Mouse (Mus musculus) CH12.LX (cell line): ENCODE measurements at regions not wholly inside any gene's neighbourhood (a gene's known extent, or its start where the extent isn't known, plus 50 kb on each side); places are given as distances from the start of the nearest gene placed in this dataset.

ENCODE experiments used
- DNase-seq: peaks from one replicate; pipeline ENCODE4 v3.0.0-alpha.2; 2013; ENCODE audit errors: extremely low read depth
- H3K27ac ChIP-seq: 2 replicates; pipeline ENCODE4 v1.5.1; 2012; ENCODE audit warnings: low read depth, mild to moderate bottlenecking, control low read depth, moderate library complexity; ENCODE audit not compliant: insufficient read depth
- H3K27me3 ChIP-seq: replicated peaks from 2 replicates; pipeline ENCODE3; 2012; ENCODE audit warnings: inconsistent platforms
- H3K36me3 ChIP-seq, 2 experiments: replicated peaks in 1 of 2; 2 replicates each; pipeline versions ENCODE3 to v1.6.1; 2012; ENCODE audit warnings: inconsistent platforms in 1 of 2, low read length in 1 of 2, mild to moderate bottlenecking in 1 of 2, mixed read lengths in 1 of 2, moderate library complexity in 1 of 2; ENCODE audit not compliant: control insufficient read depth in 1 of 2, insufficient read depth in 1 of 2
- H3K4me1 ChIP-seq, 2 experiments: 2 replicates each; pipeline ENCODE4 v1.6.1; 2012; ENCODE audit warnings: inconsistent platforms in 1 of 2, moderate library complexity in 1 of 2; ENCODE audit not compliant: insufficient read depth in 2 of 2, control insufficient read depth in 1 of 2
- H3K4me2 ChIP-seq: 2 replicates; pipeline ENCODE4 v1.6.1; 2012; ENCODE audit warnings: low read depth, mild to moderate bottlenecking, control low read depth; ENCODE audit not compliant: poor library complexity, insufficient read depth, severe bottlenecking
- H3K4me3 ChIP-seq, 3 experiments: fragments of 150-350 bp in 1 of 3; sonication (generic) in 1 of 3; replicated peaks in 1 of 3; 2 replicates each; pipeline versions ENCODE3 to v1.5.1; 2011 to 2012; ENCODE audit warnings: low read depth in 2 of 3, low read length in 2 of 3, mild to moderate bottlenecking in 2 of 3, moderate library complexity in 2 of 3, control low read depth in 1 of 3, improper control_type of control experiment in 1 of 3, inconsistent platforms in 1 of 3, mixed read lengths in 1 of 3; ENCODE audit not compliant: poor library complexity in 1 of 3
- H3K79me2 ChIP-seq: replicated peaks from 2 replicates; pipeline ENCODE4 v1.6.1; 2012; ENCODE audit warnings: mild to moderate bottlenecking, moderate library complexity; ENCODE audit not compliant: control insufficient read depth, poor library complexity, insufficient read depth, severe bottlenecking; ENCODE audit errors: extremely low read depth
- H3K9ac ChIP-seq: 2 replicates; pipeline ENCODE4 v1.6.1; 2012; ENCODE audit warnings: low read depth, mild to moderate bottlenecking, control low read depth, moderate library complexity; ENCODE audit not compliant: insufficient read depth
- H3K9me3 ChIP-seq: replicated peaks from 2 replicates; pipeline ENCODE3; 2012; ENCODE audit warnings: low read length, inconsistent platforms, mixed read lengths
- CHD1 ChIP-seq: IDR thresholded peaks from 2 replicates; pipeline ENCODE4 v1.6.1; 2012; ENCODE audit warnings: low read depth, low read length, improper control_type of control experiment, inconsistent platforms
- EP300 ChIP-seq: IDR thresholded peaks from 2 replicates; pipeline ENCODE4 v1.6.1; 2011; ENCODE audit warnings: low read length, improper control_type of control experiment
- GABPA ChIP-seq: IDR thresholded peaks from 2 replicates; pipeline ENCODE4 v1.6.1; 2012; ENCODE audit warnings: low read depth, low read length, improper control_type of control experiment, inconsistent platforms; ENCODE audit not compliant: insufficient replicate concordance
- HCFC1 ChIP-seq: IDR thresholded peaks from 2 replicates; pipeline ENCODE4 v1.6.1; 2012; ENCODE audit warnings: low read depth, mild to moderate bottlenecking, inconsistent platforms, low read length, improper control_type of control experiment
- IRF4 ChIP-seq: IDR thresholded peaks from 2 replicates; pipeline ENCODE4 v1.6.1; 2014; ENCODE audit warnings: low read depth, mild to moderate bottlenecking, inconsistent platforms, low read length, improper control_type of control experiment
- JUND ChIP-seq: conservative IDR thresholded peaks from 2 replicates; pipeline ENCODE4 v1.6.1; 2011; ENCODE audit warnings: low read depth, low read length, improper control_type of control experiment
- KAT2A ChIP-seq: IDR thresholded peaks from 2 replicates; pipeline ENCODE4 v1.6.1; 2012; ENCODE audit warnings: low read length, improper control_type of control experiment, inconsistent platforms; ENCODE audit not compliant: insufficient replicate concordance
- MAZ ChIP-seq: IDR thresholded peaks from 2 replicates; pipeline ENCODE4 v1.6.1; 2012; ENCODE audit warnings: low read depth, mild to moderate bottlenecking, inconsistent platforms, low read length, improper control_type of control experiment, moderate library complexity
- MEF2A ChIP-seq: IDR thresholded peaks from 2 replicates; pipeline ENCODE4 v1.6.1; 2014; ENCODE audit warnings: low read depth, mild to moderate bottlenecking, inconsistent platforms, low read length, improper control_type of control experiment, borderline replicate concordance
- NELFE ChIP-seq: IDR thresholded peaks from 2 replicates; pipeline ENCODE4 v1.6.1; 2011; ENCODE audit warnings: low read depth, low read length, improper control_type of control experiment
- POLR2A ChIP-seq: IDR thresholded peaks from 2 replicates; pipeline ENCODE4 v1.6.1; 2011; ENCODE audit warnings: low read depth, mild to moderate bottlenecking, improper control_type of control experiment, low read length
- POLR2AphosphoS2 ChIP-seq: IDR thresholded peaks from 2 replicates; pipeline ENCODE4 v1.6.1; 2011; ENCODE audit warnings: low read depth, low read length, improper control_type of control experiment
- RCOR1 ChIP-seq: conservative IDR thresholded peaks from 2 replicates; pipeline ENCODE4 v1.6.1; 2012; ENCODE audit warnings: low read depth, mild to moderate bottlenecking, inconsistent platforms, low read length, improper control_type of control experiment
- TBP ChIP-seq: conservative IDR thresholded peaks from 2 replicates; pipeline ENCODE4 v1.6.1; 2011; ENCODE audit warnings: low read depth, low read length, improper control_type of control experiment
- UBTF ChIP-seq: IDR thresholded peaks from 2 replicates; pipeline ENCODE4 v1.6.1; 2012; ENCODE audit warnings: low read depth, mild to moderate bottlenecking, inconsistent platforms, low read length, improper control_type of control experiment, moderate library complexity
- ZC3H11A ChIP-seq: IDR thresholded peaks from 2 replicates; pipeline ENCODE4 v1.6.1; 2012; ENCODE audit warnings: low read depth, mild to moderate bottlenecking, inconsistent platforms, low read length, improper control_type of control experiment
- ZMIZ1 ChIP-seq: IDR thresholded peaks from 2 replicates; pipeline ENCODE4 v1.6.1; 2012; ENCODE audit warnings: low read depth, mild to moderate bottlenecking, inconsistent platforms, low read length, improper control_type of control experiment
- ZNF384 ChIP-seq: IDR thresholded peaks from 2 replicates; pipeline ENCODE4 v1.6.1; 2012; ENCODE audit warnings: low read depth, low read length, improper control_type of control experiment, inconsistent platforms
- dilution Hi-C: fragments of 300-500 bp; cut with MboI; formaldehyde crosslinking; loops from 2 replicates; pipeline ENCODE4 v1.14.3; 2020; ENCODE audit warnings: low sequenced_read_pairs; ENCODE audit not compliant: extremely low pct_unique_long_range_greater_than_20kb, extremely low pct_ligation_motif_present
- in situ Hi-C: fragments of 300-500 bp; cut with MboI; formaldehyde crosslinking; loops from 3 replicates; pipeline ENCODE4 v1.14.3; 2019; ENCODE audit warnings: low sequenced_read_pairs, low pct_ligation_motif_present, low pct_unique_long_range_greater_than_20kb, mixed read lengths

- Histone ChIP-seq H3K79me2 (no peaks in the 10 kb centered on the region), H3K27me3 (no peaks in the 10 kb centered on the region), H3K27ac (no peak overlapping the region), H3K9ac (no peak overlapping the region), H3K4me2 (no peak overlapping the region; the same call in 1 of the 2 replicates), H3K4me1 (0 out of 4 replicates have a peak, but pooled peaks cover 0 to 3% of the 10 kb centered on the region in 2 experiments), H3K4me3 (no peak overlapping the region), H3K9me3 (no peaks in the 10 kb centered on the region), H3K36me3 (no peaks in the 10 kb centered on the region)
- in situ Hi-C loops: no loop called here
- DNase-seq: no peak
- TF ChIP-seq ZMIZ1: no peak
- TF ChIP-seq ZC3H11A: no peak
- no peak for TF ChIP-seq IRF4
- TF ChIP-seq JUND: no peak
- TF ChIP-seq KAT2A: no peak
- dilution Hi-C loops: no loop called here
These were observed 246.1 kb upstream of the Fn1 start for GRCm38 (mm10) chr1:71899128-71899527.

GRCm38 (mm10) chr1:71898198-71898597, 245.2 kb upstream of the Fn1 start:
- H3K27me3 ChIP-seq: no peaks in the 10 kb centered on the region
- H3K4me3 ChIP-seq: no peak overlapping the region
- H3K4me1 ChIP-seq: peaks cover 3 to 6% of the 10 kb centered on the region in 2 experiments; a peak in 1 of 4 replicates
- DNase-seq: no peak
- H3K79me2 ChIP-seq: no peaks in the 10 kb centered on the region
- dilution Hi-C loops: no loop called here
- in situ Hi-C loops: no loop called here
- no peak overlapping the region for H3K9ac ChIP-seq
- H3K36me3 ChIP-seq: no peaks in the 10 kb centered on the region
- H3K27ac ChIP-seq: no peak overlapping the region
- TF ChIP-seq NELFE: no peak
- no peak for TF ChIP-seq ZMIZ1
- no peak for TF ChIP-seq CHD1
- TF ChIP-seq EP300: no peak
- no peak for TF ChIP-seq RCOR1
- TF ChIP-seq UBTF: no peak
- TF ChIP-seq ZC3H11A: no peak
- no peaks in the 10 kb centered on the region for H3K9me3 ChIP-seq
- H3K4me2 ChIP-seq: no peak overlapping the region

GRCm38 (mm10) chr1:71897464-71898051, 244.6 kb upstream of the Fn1 start:
- H3K9ac ChIP-seq: no peak overlapping the region
- TF ChIP-seq POLR2AphosphoS2 (no peak), MEF2A (no peak), POLR2A (no peak), TBP (no peak), UBTF (no peak), ZNF384 (no peak), GABPA (no peak), HCFC1 (no peak), KAT2A (no peak), EP300 (no peak), MAZ (no peak)
- no peaks in the 10 kb centered on the region for H3K9me3 ChIP-seq
- in situ Hi-C loops: no loop called here
- no peak overlapping the region for H3K27ac ChIP-seq
- dilution Hi-C loops: no loop called here
- H3K27me3 ChIP-seq: no peaks in the 10 kb centered on the region
- H3K79me2 ChIP-seq: no peaks in the 10 kb centered on the region
- no peak overlapping the region for H3K4me3 ChIP-seq
- no peak for DNase-seq
- no peak overlapping the region for H3K4me2 ChIP-seq
- peaks cover 3 to 6% of the 10 kb centered on the region in 2 experiments; a peak in 1 of 4 replicates for H3K4me1 ChIP-seq
- H3K36me3 ChIP-seq: no peaks in the 10 kb centered on the region
